Mouse (Mus musculus): ENCODE results near the gene Fgfr2.

Fgfr2 gene

GRCm38 (mm10) chr7:132596557-132597250 lies 526.4 kb downstream of the Fgfr2 start:
- CTCF ChIA-PET = no interaction called here

- CTCF ChIA-PET = no interaction called here
Observed at GRCm38 (mm10) chr7:132595787-132596186, 527.4 kb downstream of the Fgfr2 start.

- CTCF ChIA-PET = no interaction called here
Observed at GRCm38 (mm10) chr7:132594325-132594724, 528.8 kb downstream of the Fgfr2 start.

- CTCF ChIA-PET = no interaction called here
Observed at GRCm38 (mm10) chr7:132593762-132594161, 529.4 kb downstream of the Fgfr2 start.

GRCm38 (mm10) chr7:132589610-132590009 lies 533.5 kb downstream of the Fgfr2 start:
- CTCF ChIA-PET = no interaction called here

GRCm38 (mm10) chr7:132587167-132587566 lies 536.0 kb downstream of the Fgfr2 start:
- CTCF ChIA-PET = no interaction called here

GRCm38 (mm10) chr7:132585695-132586491 lies 537.3 kb downstream of the Fgfr2 start:
- CTCF ChIA-PET = no interaction called here

GRCm38 (mm10) chr7:132581441-132581840 lies 541.7 kb downstream of the Fgfr2 start:
- CTCF ChIA-PET = no interaction called here

- CTCF ChIA-PET = interaction anchor here (0.7 kb wide), 1 partner anchor 93 kb away, joined by 17 read pairs; no protein-coding TSS in a partner anchor
Observed at GRCm38 (mm10) chr7:132580511-132580910, 542.6 kb downstream of the Fgfr2 start.

- CTCF ChIA-PET = no interaction called here
Observed at GRCm38 (mm10) chr7:132576891-132577290, 546.3 kb downstream of the Fgfr2 start.

- CTCF ChIA-PET = no interaction called here
Observed at GRCm38 (mm10) chr7:132576116-132576650, 547.0 kb downstream of the Fgfr2 start, which contains the start of gene Oat. Gene Oat (minus strand): TSS chr7:132576398.

- CTCF ChIA-PET = interaction anchor here (0.6 kb wide), 1 partner anchor 15 kb away, joined by 7 read pairs; no protein-coding TSS in a partner anchor
Observed at GRCm38 (mm10) chr7:132575623-132576022, 547.5 kb downstream of the Fgfr2 start.

- CTCF ChIA-PET = no interaction called here
Observed at GRCm38 (mm10) chr7:132574646-132575045, 548.5 kb downstream of the Fgfr2 start.

GRCm38 (mm10) chr7:132573205-132573604 lies 549.9 kb downstream of the Fgfr2 start:
- CTCF ChIA-PET = no interaction called here

- CTCF ChIA-PET = interaction anchor here (0.6 kb wide), 2 partner anchors 9 to 75 kb away, joined by 3 read pairs; no protein-coding TSS in a partner anchor
Observed at GRCm38 (mm10) chr7:132572738-132573137, 550.4 kb downstream of the Fgfr2 start.

GRCm38 (mm10) chr7:132571481-132571880 lies 551.7 kb downstream of the Fgfr2 start:
- CTCF ChIA-PET = no interaction called here

GRCm38 (mm10) chr7:132570071-132570470 lies 553.1 kb downstream of the Fgfr2 start:
- CTCF ChIA-PET = interaction anchor here (0.6 kb wide), 1 partner anchor 1774 kb away, joined by 5 read pairs; no protein-coding TSS in a partner anchor

- CTCF ChIA-PET = no interaction called here
Observed at GRCm38 (mm10) chr7:132568817-132569216, 554.3 kb downstream of the Fgfr2 start.

- CTCF ChIA-PET = no interaction called here
Observed at GRCm38 (mm10) chr7:132565831-132566230, 557.3 kb downstream of the Fgfr2 start.

- CTCF ChIA-PET = no interaction called here
Observed at GRCm38 (mm10) chr7:132559138-132559766, 563.9 kb downstream of the Fgfr2 start.

GRCm38 (mm10) chr7:132558141-132558736 lies 564.9 kb downstream of the Fgfr2 start:
- CTCF ChIA-PET = no interaction called here

- CTCF ChIA-PET = no interaction called here
Observed at GRCm38 (mm10) chr7:132556575-132556974, 566.6 kb downstream of the Fgfr2 start.
